Mouse (Mus musculus): ENCODE results near the gene Bst2. TPM values are rescaled to one million over a fixed set of nuclear protein-coding genes. Genes with fewer than 3 reads are reported as not detected.

Bst2 gene
- polyA plus RNA-seq, 1 experiment from 2014 or later: 10.8 TPM

DNA sequence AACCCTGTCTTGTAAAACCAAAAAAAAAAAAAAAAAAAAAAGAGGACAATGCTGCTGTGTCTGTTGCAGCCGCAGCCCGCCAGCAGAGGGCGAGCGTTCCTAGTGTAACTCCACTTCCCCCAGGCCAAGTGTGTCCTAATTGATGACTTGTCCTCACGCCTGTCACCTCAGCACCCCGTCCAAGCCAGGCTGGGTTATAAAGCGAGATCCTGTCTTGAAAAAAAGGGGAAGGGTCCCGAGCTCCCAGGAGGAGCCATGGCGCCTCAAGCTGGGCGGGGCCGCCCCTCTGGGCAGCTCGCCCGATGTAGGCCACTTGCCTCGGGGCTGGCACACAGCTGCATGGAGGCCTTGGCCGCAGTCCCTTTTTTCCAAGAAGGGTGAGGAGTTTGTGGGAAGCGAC, 42.2 kb downstream of the Bst2 start:
- no peaks in the 10 kb centered on the region for H3K9me3 ChIP-seq (ENCODE audit: control insufficient read depth, low read length)
- H3K9ac ChIP-seq (ENCODE audit: low read length): no peak overlapping the region
- ATAC-seq (ENCODE audit: insufficient number of reproducible peaks, insufficient read depth, low FRiP score, low read depth): no peak
- H3K4me3 ChIP-seq (ENCODE audit: control insufficient read depth in 1 of 2, insufficient read depth in 1 of 2, low read depth in 1 of 2, low read length in 2 of 2): no peak overlapping the region
- no peaks in the 10 kb centered on the region for H3K27me3 ChIP-seq (ENCODE audit: control insufficient read depth, insufficient read depth, low read length)
- H3K36me3 ChIP-seq (ENCODE audit: control insufficient read depth, insufficient read depth, low read length): peaks cover 43% of the 10 kb centered on the region
- peak overlapping the region; percentile 16; the same call in 1 of the 2 replicates for H3K4me2 ChIP-seq (ENCODE audit: low read length)
- H3K27ac ChIP-seq (replicated peaks in 1 of 2; ENCODE audit: control insufficient read depth in 1 of 2, insufficient read depth in 1 of 2, low read depth in 2 of 2, low read length in 2 of 2): peak overlapping the region in 1 of 2 experiments; percentile 61; a peak in 3 of 4 replicates
- whole genome bisulfite sequencing: 24% methylated on average over 16 of the region's 16 CpGs
- H3K4me1 ChIP-seq (ENCODE audit: control insufficient read depth in 2 of 2, insufficient read depth in 2 of 2, low read length in 2 of 2): peaks cover 28 to 52% of the 10 kb centered on the region in 2 experiments

DNA sequence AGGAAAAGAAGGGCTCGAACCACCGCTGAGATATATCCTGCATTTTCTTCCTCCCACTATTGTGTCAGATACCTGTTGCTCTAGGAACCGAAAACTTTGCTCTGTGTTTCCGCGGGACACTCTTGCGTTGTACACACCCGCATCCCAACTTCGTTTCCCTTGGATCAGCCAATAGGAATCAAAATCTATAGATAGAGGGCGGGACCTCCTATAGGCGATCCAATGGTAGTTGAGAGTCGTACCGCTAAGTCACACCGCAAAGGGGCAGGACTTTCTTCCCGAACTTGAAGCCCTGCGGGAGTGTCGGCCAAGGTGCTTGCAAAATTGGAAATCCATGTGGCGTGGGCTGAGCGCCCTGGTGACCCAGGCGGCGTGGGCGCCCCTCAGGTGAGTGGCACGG, 48.8 kb downstream of the Bst2 start:
- under 1% methylated on average over 22 of the region's 22 CpGs for WGBS

DNA sequence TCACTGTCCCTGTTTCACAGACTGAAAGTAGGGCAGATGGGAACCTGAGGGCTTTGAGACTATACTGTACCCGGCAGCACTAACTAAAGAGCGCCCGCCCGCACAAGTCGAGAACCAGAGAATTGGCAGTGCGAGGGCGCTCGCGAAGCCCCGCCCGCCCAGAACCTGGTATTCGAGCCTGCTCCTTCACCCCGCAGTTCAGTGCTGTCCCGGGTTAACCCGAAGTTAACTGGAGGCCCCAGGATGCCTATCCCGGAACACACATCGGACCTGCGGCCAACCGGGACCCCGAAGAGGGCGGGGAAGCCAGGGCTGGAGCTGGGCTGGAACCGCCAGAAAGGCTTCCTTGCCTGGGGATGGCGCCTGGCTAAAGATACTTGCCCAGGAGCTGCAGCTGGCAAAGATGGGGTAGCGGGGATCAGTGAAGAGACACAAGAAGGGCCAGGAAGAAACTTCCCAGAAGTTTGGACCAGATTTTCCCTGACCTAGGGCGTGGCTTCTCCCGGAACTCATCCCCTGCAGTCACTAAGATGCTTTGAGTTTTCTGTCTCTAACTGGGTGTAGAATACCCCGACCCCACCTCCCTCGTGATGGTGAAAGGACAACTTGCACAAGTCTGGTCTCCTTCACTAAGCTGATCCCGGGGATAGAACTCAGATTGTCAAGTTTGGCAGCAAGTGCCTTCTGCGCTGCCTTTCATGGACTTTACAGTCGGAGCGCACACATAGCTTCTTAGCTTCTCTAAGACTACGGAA, 49.4 kb downstream of the Bst2 start, which contains the start of gene Gtpbp3:
Gene Gtpbp3 (plus strand): TSS at position 413 of the 755 bp plus-strand sequence.
- WGBS: 1% methylated on average over 33 of the region's 33 CpGs
- H3K27ac ChIP-seq (replicated peaks in 1 of 2; ENCODE audit: control insufficient read depth in 1 of 2, insufficient read depth in 1 of 2, low read depth in 2 of 2, low read length in 2 of 2): peak within 1 kb of the TSS; percentile 67 to 75

More for the DNA sequence above, 48.8 kb downstream of the Bst2 start:
- H3K27me3 ChIP-seq (ENCODE audit: control insufficient read depth, insufficient read depth, low read length): no peaks in the 10 kb centered on the region
- H3K9me3 ChIP-seq (ENCODE audit: control insufficient read depth, low read length): no peaks in the 10 kb centered on the region
- ATAC-seq (ENCODE audit: insufficient number of reproducible peaks, insufficient read depth, low FRiP score, low read depth): peak; percentile 83
- peak overlapping the region; percentile 85 for H3K9ac ChIP-seq (ENCODE audit: low read length)
- peaks cover 5 to 14% of the 10 kb centered on the region in 2 experiments; a peak in 3 of 4 replicates for H3K4me1 ChIP-seq (ENCODE audit: control insufficient read depth in 2 of 2, insufficient read depth in 2 of 2, low read length in 2 of 2)
- H3K4me2 ChIP-seq (ENCODE audit: low read length): peak overlapping the region; percentile 99
- peak overlapping the region; percentile 67 to 75 for H3K27ac ChIP-seq (replicated peaks in 1 of 2; ENCODE audit: control insufficient read depth in 1 of 2, insufficient read depth in 1 of 2, low read depth in 2 of 2, low read length in 2 of 2)
- peaks cover 34% of the 10 kb centered on the region for H3K36me3 ChIP-seq (ENCODE audit: control insufficient read depth, insufficient read depth, low read length)
- H3K4me3 ChIP-seq (ENCODE audit: control insufficient read depth in 1 of 2, insufficient read depth in 1 of 2, low read depth in 1 of 2, low read length in 2 of 2): peak overlapping the region; percentile 78 to 85

DNA sequence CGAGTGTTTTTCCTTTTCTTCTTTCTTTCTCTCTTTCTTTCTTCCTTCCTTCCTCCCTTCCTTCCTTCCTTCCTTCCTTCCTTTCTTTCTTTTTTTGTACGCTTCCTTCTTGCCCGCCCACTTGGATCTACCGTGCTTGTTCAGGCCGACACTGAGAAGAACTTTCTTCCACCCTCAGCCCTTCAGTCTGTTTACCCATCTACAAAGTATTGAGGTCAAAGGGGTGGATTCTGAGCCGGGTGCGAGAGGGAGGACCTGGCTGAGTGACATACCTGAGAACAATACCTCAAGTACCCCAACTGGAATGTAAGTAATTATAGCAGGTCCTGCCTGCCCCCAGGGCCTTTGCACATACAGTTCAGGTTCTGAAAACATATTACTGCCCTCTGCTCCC, 51.1 kb downstream of the Bst2 start:
- ATAC-seq (ENCODE audit: insufficient number of reproducible peaks, insufficient read depth, low FRiP score, low read depth): no peak
- H3K36me3 ChIP-seq (ENCODE audit: control insufficient read depth, insufficient read depth, low read length): peaks cover 11% of the 10 kb centered on the region
- peak overlapping the region in 1 of 2 experiments; percentile 71; a peak in 2 of 4 replicates for H3K4me3 ChIP-seq (ENCODE audit: control insufficient read depth in 1 of 2, insufficient read depth in 1 of 2, low read depth in 1 of 2, low read length in 2 of 2)
- H3K9me3 ChIP-seq (ENCODE audit: control insufficient read depth, low read length): no peaks in the 10 kb centered on the region
- H3K4me1 ChIP-seq (ENCODE audit: control insufficient read depth in 2 of 2, insufficient read depth in 2 of 2, low read length in 2 of 2): peaks cover 5 to 14% of the 10 kb centered on the region in 2 experiments; a peak in 3 of 4 replicates
- H3K9ac ChIP-seq (ENCODE audit: low read length): peak overlapping the region; percentile 13; the same call in 1 of the 2 replicates
- 21% methylated on average over 7 of the region's 7 CpGs for WGBS
- no peak overlapping the region for H3K27ac ChIP-seq (replicated peaks in 1 of 2; ENCODE audit: control insufficient read depth in 1 of 2, insufficient read depth in 1 of 2, low read depth in 2 of 2, low read length in 2 of 2)
- peak overlapping the region; percentile 92 for H3K4me2 ChIP-seq (ENCODE audit: low read length)
- 0 out of 2 replicates have a peak, but pooled peaks cover 7% of the 10 kb centered on the region for H3K27me3 ChIP-seq (ENCODE audit: control insufficient read depth, insufficient read depth, low read length)

More for the DNA sequence above, 49.4 kb downstream of the Bst2 start, which contains the start of gene Gtpbp3:
- Histone ChIP-seq H3K4me3 (ENCODE audit: control insufficient read depth in 1 of 2, insufficient read depth in 1 of 2, low read depth in 1 of 2, low read length in 2 of 2) (peak within 1 kb of the TSS; percentile 78 to 85), H3K4me1 (ENCODE audit: control insufficient read depth in 2 of 2, insufficient read depth in 2 of 2, low read length in 2 of 2) (peaks cover 5 to 14% of the 10 kb centered on the region in 2 experiments; a peak in 3 of 4 replicates), H3K36me3 (ENCODE audit: control insufficient read depth, insufficient read depth, low read length) (peaks cover 28% of the 10 kb centered on the region), H3K9me3 (ENCODE audit: control insufficient read depth, low read length) (no peaks in the 10 kb centered on the region), H3K4me2 (ENCODE audit: low read length) (peak within 1 kb of the TSS; percentile 99), H3K9ac (ENCODE audit: low read length) (peak within 1 kb of the TSS; percentile 85), H3K27me3 (ENCODE audit: control insufficient read depth, insufficient read depth, low read length) (no peaks in the 10 kb centered on the region)
- ATAC-seq (ENCODE audit: insufficient number of reproducible peaks, insufficient read depth, low FRiP score, low read depth): 0 out of 2 replicates have a peak, but pooled peaks have one; percentile 8

DNA sequence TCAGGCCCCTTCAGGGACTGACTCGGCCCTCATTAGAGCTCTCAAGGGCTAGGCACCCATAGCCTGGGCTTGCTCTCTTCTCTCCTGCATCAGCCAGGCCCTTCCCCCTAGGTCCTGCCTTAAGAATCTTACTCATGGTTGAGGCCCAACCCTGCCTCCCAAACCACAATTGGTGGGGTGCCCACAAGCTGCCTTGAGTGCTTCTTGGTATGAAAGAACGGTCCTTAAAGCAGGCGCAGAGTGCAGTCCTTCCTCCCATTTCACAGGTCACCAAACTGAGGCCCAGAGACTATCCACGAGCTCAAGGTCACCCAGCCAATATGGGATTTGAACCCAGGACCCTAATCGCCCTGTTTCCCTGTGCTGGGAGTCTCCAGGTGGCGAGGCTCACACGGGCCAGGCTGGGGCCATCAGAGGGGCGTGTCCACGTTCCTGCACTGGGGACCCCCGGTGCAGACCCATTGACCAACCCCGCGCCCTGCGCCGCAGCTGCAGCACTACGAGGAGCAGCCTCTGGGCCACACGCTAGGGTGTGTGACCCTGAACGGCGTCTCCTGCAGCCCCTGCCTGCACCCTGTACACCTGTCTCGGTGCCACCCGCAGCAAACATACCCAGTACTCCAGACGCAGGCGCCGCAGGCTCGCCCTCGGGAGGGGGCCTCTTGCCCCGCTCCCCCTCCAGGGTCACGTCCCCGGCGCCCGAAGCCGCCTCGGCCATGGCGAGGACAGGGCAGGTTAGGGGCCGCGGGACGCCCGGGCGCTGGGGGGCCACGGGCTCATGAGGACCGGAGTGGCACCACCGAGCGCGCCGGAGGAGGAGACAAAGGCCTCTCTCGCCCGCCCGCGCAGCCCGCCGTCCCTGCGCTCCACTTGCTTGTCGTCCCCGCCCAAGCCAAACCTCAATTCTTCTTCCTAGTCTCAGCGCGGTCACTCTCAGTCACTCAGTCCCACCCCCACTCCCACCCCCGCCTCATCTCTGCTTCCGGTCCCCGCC, 51.8 kb downstream of the Bst2 start, which contains the start of gene Ano8:
Gene Ano8 (minus strand): TSS at position 822 of the 994 bp plus-strand sequence.
- Histone ChIP-seq H3K9me3 (ENCODE audit: control insufficient read depth, low read length) (no peaks in the 10 kb centered on the region), H3K9ac (ENCODE audit: low read length) (peak within 1 kb of the TSS; percentile 87), H3K4me2 (ENCODE audit: low read length) (peak within 1 kb of the TSS; percentile 92), H3K36me3 (ENCODE audit: control insufficient read depth, insufficient read depth, low read length) (peaks cover 7% of the 10 kb centered on the region), H3K27ac (replicated peaks in 1 of 2; ENCODE audit: control insufficient read depth in 1 of 2, insufficient read depth in 1 of 2, low read depth in 2 of 2, low read length in 2 of 2) (0 out of 4 replicates have a peak within 1 kb of the TSS, but pooled peaks of 1 of the 2 experiments have one; percentile 47), H3K4me3 (ENCODE audit: control insufficient read depth in 1 of 2, insufficient read depth in 1 of 2, low read depth in 1 of 2, low read length in 2 of 2) (peak within 1 kb of the TSS; percentile 70 to 71), H3K27me3 (ENCODE audit: control insufficient read depth, insufficient read depth, low read length) (peaks cover 9% of the 10 kb centered on the region; the same call in 1 of the 2 replicates), H3K4me1 (ENCODE audit: control insufficient read depth in 2 of 2, insufficient read depth in 2 of 2, low read length in 2 of 2) (peaks cover 5 to 14% of the 10 kb centered on the region in 2 experiments; a peak in 3 of 4 replicates)
- ATAC-seq (ENCODE audit: insufficient number of reproducible peaks, insufficient read depth, low FRiP score, low read depth): peak; percentile 54
- 8% methylated on average over 37 of the region's 58 CpGs for WGBS

DNA sequence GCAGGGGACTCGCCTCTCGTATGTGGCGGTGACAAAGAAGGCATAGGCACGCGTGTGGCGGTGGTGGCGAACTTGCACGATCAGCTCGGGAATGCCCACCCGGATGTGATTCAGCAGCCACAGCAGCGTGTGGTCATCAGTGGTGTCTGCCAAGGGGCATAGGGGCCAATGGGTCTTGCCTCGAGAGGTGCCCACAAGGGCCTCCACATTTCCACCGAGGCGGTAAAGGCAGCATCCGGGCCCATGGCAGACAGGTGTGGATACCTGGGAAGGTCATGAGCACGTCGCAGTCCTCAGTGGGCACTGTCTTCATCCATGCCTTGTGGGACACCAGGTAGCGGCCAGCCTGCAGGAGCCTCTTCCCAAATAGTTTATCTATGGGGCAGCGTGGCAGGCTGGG, 52.5 kb downstream of the Bst2 start:
- H3K9ac ChIP-seq (ENCODE audit: low read length): no peak overlapping the region
- H3K9me3 ChIP-seq (ENCODE audit: control insufficient read depth, low read length): no peaks in the 10 kb centered on the region
- no peak overlapping the region for H3K4me3 ChIP-seq (ENCODE audit: control insufficient read depth in 1 of 2, insufficient read depth in 1 of 2, low read depth in 1 of 2, low read length in 2 of 2)
- ATAC-seq (ENCODE audit: insufficient number of reproducible peaks, insufficient read depth, low FRiP score, low read depth): no peak
- 91% methylated on average over 19 of the region's 19 CpGs for WGBS
- no peak overlapping the region for H3K27ac ChIP-seq (replicated peaks in 1 of 2; ENCODE audit: control insufficient read depth in 1 of 2, insufficient read depth in 1 of 2, low read depth in 2 of 2, low read length in 2 of 2)
- H3K27me3 ChIP-seq (ENCODE audit: control insufficient read depth, insufficient read depth, low read length): peaks cover 11% of the 10 kb centered on the region; the same call in 1 of the 2 replicates
- peak overlapping the region; percentile 92 for H3K4me2 ChIP-seq (ENCODE audit: low read length)
- H3K4me1 ChIP-seq (ENCODE audit: control insufficient read depth in 2 of 2, insufficient read depth in 2 of 2, low read length in 2 of 2): peaks cover 5 to 11% of the 10 kb centered on the region in 2 experiments; a peak in 3 of 4 replicates
- H3K36me3 ChIP-seq (ENCODE audit: control insufficient read depth, insufficient read depth, low read length): 0 out of 2 replicates have a peak, but pooled peaks cover 4% of the 10 kb centered on the region

Data from heart, embryonic 14.5 days (tissue).